Comparison of ENCODE assay signal across 26 mouse cellular contexts in the genomic region with DNA sequence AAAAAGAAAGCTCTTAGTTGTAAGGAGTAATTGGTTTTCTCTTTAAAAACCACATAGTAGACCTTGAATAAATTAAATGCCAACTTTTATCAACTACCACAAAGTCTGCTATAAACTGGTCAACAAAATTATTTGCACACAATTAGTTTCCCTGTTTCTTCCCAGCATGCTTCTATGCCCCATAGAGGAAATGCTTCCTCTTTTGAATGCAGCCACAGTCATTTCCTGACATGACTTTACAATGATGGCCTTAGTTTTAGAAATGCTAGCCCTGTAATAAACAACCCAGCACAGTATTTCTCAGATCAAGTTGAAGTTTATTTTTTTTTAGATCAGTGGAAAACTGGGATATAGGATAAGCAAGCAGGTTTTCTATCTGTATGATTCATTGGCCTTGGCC.
"Had no signal": no experiment of that assay in that cellular context is flagged by ENCODE, and none has a peak within 500 bp of the region (broad histone marks: within the 10 kb centered on the region; RNA-seq: fewer than 3 reads in every experiment).

No protein-coding gene starts in this region.

- ATAC-seq: hindbrain, embryonic 16.5 days; inflammation-experienced regulatory T-cells, adult 6 months; intestine, embryonic 15.5 days; intestine, postnatal 0 days; liver, embryonic 12.5 days had no signal

- H3K27ac ChIP-seq: heart, embryonic 13.5 days; heart, embryonic 15.5 days; hindbrain, embryonic 10.5 days; hindbrain, embryonic 12.5 days; hindbrain, embryonic 14.5 days; intestine, embryonic 15.5 days; kidney, embryonic 15.5 days; kidney, postnatal 0 days; layer of hippocampus, adult 2 months; limb, embryonic 13.5 days; limb, embryonic 15.5 days; liver, embryonic 12.5 days; liver, embryonic 14.5 days had no signal

- H3K27me3 ChIP-seq: heart, embryonic 13.5 days; heart, embryonic 15.5 days; hindbrain, embryonic 12.5 days; intestine, embryonic 15.5 days; kidney, embryonic 15.5 days; limb, embryonic 13.5 days; limb, embryonic 15.5 days; liver, embryonic 12.5 days had no signal

- DNase-seq: gastrocnemius, postnatal 14 days; heart, adult 11 months; heart, postnatal 14 days; heart, postnatal 36 days; kidney, adult 18-20 months; kidney, adult 9 months; kidney, postnatal 14 days; kidney, postnatal 4 days; layer of hippocampus, postnatal 36 days; left cerebral cortex, postnatal 4 days had no signal

- H3K4me1 ChIP-seq: heart, embryonic 13.5 days; heart, embryonic 15.5 days; hindbrain, embryonic 10.5 days; hindbrain, embryonic 12.5 days; intestine, embryonic 15.5 days; kidney, embryonic 15.5 days; limb, embryonic 13.5 days; limb, embryonic 15.5 days; liver, embryonic 12.5 days had no signal

- H3K9ac ChIP-seq: heart, embryonic 13.5 days; heart, embryonic 15.5 days; hindbrain, embryonic 12.5 days; hindbrain, embryonic 14.5 days; intestine, embryonic 15.5 days; kidney, embryonic 15.5 days; limb, embryonic 13.5 days; limb, embryonic 15.5 days; liver, embryonic 12.5 days; liver, embryonic 14.5 days had no signal

- H3K4me3 ChIP-seq: heart, embryonic 13.5 days; heart, embryonic 15.5 days; hindbrain, embryonic 10.5 days; hindbrain, embryonic 12.5 days; intestine, embryonic 15.5 days; kidney, embryonic 15.5 days; layer of hippocampus, adult 2 months; limb, embryonic 13.5 days; limb, embryonic 15.5 days; liver, embryonic 12.5 days had no signal

- H3K36me3 ChIP-seq: heart, embryonic 13.5 days; heart, embryonic 15.5 days; hindbrain, embryonic 10.5 days; hindbrain, embryonic 12.5 days; intestine, embryonic 15.5 days; kidney, embryonic 15.5 days; limb, embryonic 13.5 days; limb, embryonic 15.5 days; liver, embryonic 12.5 days had no signal
